Mouse (Mus musculus) thymus, adult 2 months (tissue): ENCODE measurements at regions not wholly inside any gene's neighbourhood (a gene's known extent, or its start where the extent isn't known, plus 50 kb on each side); places are given as distances from the start of the nearest gene placed in this dataset.

Source experiments
- DNase-seq: peaks from one replicate; pipeline ENCODE4 v3.0.0; 2021
- H3K27ac ChIP-seq: fragments of 200-500 bp; 2 replicates; pipeline ENCODE4 v1.5.1; 2012; ENCODE audit warnings: low read length, control low read depth; ENCODE audit not compliant: control insufficient read depth, insufficient read depth
- H3K27me3 ChIP-seq: fragments of 200-500 bp; 2 replicates; pipeline ENCODE4 v1.6.1; 2012; ENCODE audit warnings: mild to moderate bottlenecking, low read length, moderate library complexity, mixed read lengths; ENCODE audit not compliant: control insufficient read depth, insufficient read depth
- H3K36me3 ChIP-seq: fragments of 200-500 bp; 2 replicates; pipeline ENCODE4 v1.6.1; 2012; ENCODE audit warnings: mild to moderate bottlenecking, low read length, moderate library complexity; ENCODE audit not compliant: control insufficient read depth, insufficient read depth
- H3K4me1 ChIP-seq: fragments of 200-500 bp; replicated peaks from 2 replicates; pipeline ENCODE4 v1.6.1; 2012; ENCODE audit warnings: low read length; ENCODE audit not compliant: control insufficient read depth, insufficient read depth
- H3K4me3 ChIP-seq: fragments of 200-500 bp; 2 replicates; pipeline ENCODE4 v1.5.1; 2012; ENCODE audit warnings: mild to moderate bottlenecking, low read length, control low read depth, moderate library complexity; ENCODE audit not compliant: control insufficient read depth, insufficient read depth
- CTCF ChIP-seq: fragments of 200-500 bp; IDR thresholded peaks from 2 replicates; pipeline ENCODE4 v1.5.1; 2012; ENCODE audit warnings: mild to moderate bottlenecking, control low read depth, low read length, moderate library complexity, borderline replicate concordance; ENCODE audit not compliant: control insufficient read depth, poor library complexity, insufficient read depth; ENCODE audit errors: extremely low read depth
- POLR2A ChIP-seq: fragments of 200-500 bp; IDR thresholded peaks from 2 replicates; pipeline ENCODE4 v1.6.1; 2012; ENCODE audit warnings: mild to moderate bottlenecking, low read length, control low read depth, moderate library complexity; ENCODE audit not compliant: control insufficient read depth, poor library complexity, insufficient read depth; ENCODE audit errors: extremely low read depth
- whole genome bisulfite sequencing: fragments of 180-500 bp; shearing (Covaris S2); methylation state at CpG from one replicate; pipeline ENCODE4 v1.1.7; 2018; 5-methylcytosine and 5-hydroxymethylcytosine counted together

DNA sequence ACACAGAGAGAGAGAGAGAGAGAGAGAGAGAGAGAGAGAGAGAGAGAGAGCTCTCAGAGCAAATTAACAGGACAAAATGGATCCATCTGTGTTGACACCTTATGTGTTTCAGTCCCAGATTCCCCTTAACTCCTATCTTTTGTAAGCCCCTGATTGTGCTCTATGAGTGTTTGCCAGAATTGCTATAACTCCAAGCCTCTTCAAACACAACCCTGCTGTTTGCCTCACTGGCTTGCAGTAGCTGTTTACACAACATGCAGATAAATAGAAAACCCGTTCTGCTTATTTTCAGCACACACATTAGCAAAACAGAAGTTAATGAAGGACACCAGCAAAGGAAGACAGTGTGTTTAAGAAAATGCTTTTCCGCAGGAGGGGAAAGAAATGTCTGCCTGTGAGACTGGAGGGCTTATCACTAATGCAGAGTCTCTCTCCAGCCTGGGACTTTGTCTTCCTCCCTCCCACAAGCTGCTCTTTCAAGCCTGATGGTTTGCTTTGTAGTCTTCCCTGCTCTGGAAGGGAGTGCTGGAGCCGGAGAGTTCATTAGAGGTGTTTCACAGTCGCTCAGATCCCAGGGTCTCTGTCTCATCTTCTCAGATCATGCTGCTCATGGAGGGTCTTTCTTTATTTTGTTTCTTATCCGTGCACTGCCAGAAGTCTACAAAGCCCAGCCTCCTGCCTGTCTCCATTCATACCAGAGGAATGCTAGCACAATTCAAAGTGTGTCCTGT, 338.4 kb downstream of the Rnd3 start:
- H3K4me1 ChIP-seq, result peaks cover 2% of the 10 kb centered on the region; the same call in 1 of the 2 replicates
- H3K4me3 ChIP-seq, result no peak overlapping the region
- DNase-seq, result no peak
- H3K36me3 ChIP-seq, result no peaks in the 10 kb centered on the region
- H3K27ac ChIP-seq, result no peak overlapping the region
- H3K27me3 ChIP-seq, result no peaks in the 10 kb centered on the region
- TF ChIP-seq CTCF, result no peak
- TF ChIP-seq POLR2A, result no peak
- 92% methylated on average over 5 of the region's 5 CpGs for WGBS

DNA sequence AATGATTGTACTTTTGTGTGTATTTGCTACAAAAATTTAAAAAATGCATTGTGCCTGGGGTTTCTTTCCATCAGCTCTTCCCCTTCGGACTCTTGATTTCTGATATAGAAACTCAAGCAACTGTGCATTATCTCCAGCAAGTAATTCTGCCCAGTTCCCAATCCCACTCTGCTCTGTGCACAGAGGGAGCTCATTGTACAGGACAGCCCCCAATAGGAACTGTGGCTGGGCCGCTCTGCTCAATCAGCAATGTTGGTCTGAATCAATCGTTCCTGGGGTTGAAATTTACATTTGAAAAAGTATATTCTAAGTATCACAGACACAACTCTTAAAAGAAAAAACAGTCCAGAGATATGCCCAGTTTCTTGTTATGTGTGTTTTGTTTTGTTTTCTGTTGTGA, 339.1 kb downstream of the Rnd3 start:
- H3K4me1 ChIP-seq, result peaks cover 2% of the 10 kb centered on the region; the same call in 1 of the 2 replicates
- no peak for DNase-seq
- 96% methylated on average over 3 of the region's 3 CpGs for WGBS
- no peak overlapping the region for H3K27ac ChIP-seq
- TF ChIP-seq POLR2A (no peak), CTCF (no peak)
- H3K4me3 ChIP-seq, result no peak overlapping the region
- H3K36me3 ChIP-seq, result no peaks in the 10 kb centered on the region
- H3K27me3 ChIP-seq, result no peaks in the 10 kb centered on the region

DNA sequence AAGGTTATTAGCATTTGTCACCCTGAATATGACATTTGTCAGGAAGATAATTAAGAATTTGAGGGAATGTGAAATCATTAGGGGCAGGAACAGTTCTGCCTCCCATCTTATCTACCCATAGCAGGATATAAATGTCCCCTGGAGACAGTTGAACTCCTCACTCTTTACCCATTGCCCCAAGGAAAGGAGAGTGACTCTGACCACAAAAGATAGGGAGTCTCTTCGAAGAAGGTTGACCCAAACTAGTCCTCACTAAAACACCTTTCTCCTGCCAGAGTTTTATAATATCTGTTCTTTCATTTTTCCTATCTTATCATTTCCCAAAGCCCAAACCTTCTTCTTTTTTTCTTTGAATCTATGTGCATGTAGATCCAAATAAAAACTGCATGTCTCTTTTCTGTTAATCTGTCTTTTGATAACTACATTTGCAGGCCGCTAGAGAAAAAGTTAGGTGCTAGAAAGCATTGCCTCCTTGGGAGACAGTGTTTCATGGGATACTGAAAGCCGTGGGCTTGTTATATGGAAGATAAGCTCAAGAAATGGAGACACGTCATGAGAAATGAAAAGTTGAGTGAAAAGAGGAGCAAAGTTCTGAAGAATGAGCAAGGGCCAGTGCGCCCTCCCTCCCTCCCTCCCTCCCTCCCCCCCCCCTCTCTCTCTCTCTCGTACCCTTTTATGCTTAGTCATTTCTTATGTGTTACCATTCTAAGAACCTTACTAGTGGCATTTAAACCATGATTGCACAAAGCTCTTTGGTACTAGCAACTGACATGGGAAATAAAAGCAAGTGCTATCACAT, 341.6 kb downstream of the Rnd3 start:
- no peak for DNase-seq
- WGBS, result 80% methylated on average over 6 of the region's 6 CpGs
- TF ChIP-seq POLR2A (no peak), CTCF (no peak)
- H3K4me1 ChIP-seq, result no peaks in the 10 kb centered on the region
- H3K36me3 ChIP-seq, result no peaks in the 10 kb centered on the region
- no peaks in the 10 kb centered on the region for H3K27me3 ChIP-seq
- H3K27ac ChIP-seq, result no peak overlapping the region
- H3K4me3 ChIP-seq, result no peak overlapping the region

DNA sequence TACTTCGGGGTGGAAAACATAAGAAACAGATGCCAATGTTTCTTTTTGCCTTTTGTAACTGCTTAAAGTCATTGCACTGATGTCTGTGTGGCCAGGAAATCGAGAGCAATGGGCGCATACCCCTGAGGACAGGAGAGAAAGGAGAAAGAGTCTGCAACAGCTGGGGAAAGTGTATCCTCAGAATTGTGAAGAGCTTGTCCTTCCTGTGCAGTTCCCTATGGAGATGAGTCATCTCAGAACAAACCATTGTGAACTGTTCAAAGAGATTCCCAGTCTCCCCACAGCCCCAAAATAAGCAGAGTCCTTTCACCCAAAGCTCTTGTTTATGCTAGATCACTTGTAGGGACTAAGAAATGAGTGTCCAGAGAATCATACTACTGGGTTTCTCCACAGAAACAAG, 343.3 kb downstream of the Rnd3 start:
- Histone ChIP-seq H3K27me3 (no peaks in the 10 kb centered on the region), H3K36me3 (no peaks in the 10 kb centered on the region), H3K4me3 (no peak overlapping the region), H3K27ac (no peak overlapping the region), H3K4me1 (no peaks in the 10 kb centered on the region)
- DNase-seq, result no peak
- WGBS, result 77% methylated on average over 3 of the region's 3 CpGs
- TF ChIP-seq CTCF, result no peak
- TF ChIP-seq POLR2A, result no peak

DNA sequence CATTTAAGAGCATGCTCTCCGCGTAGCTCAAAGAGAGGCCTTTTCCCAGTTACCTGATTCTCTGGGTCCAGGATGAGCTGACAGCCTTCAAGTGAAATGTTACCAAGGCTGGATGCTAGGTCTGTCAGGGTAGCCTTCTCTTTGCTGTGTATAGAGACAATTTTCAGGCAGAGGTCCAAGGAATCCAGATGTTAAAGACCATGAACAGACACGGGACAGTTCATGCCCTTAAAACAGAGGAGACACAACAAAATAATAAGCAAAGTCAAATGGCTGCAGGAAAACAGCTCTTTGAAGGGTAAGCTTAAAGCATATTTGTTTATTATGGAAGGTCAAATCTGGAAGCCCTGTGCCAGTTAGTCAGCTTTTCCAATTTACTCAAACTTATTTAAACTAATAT, 352.8 kb downstream of the Rnd3 start:
- no peak for DNase-seq
- TF ChIP-seq CTCF (no peak), POLR2A (no peak)
- Histone ChIP-seq H3K4me3 (no peak overlapping the region), H3K27me3 (no peaks in the 10 kb centered on the region), H3K27ac (no peak overlapping the region), H3K4me1 (no peaks in the 10 kb centered on the region), H3K36me3 (no peaks in the 10 kb centered on the region)
- 94% methylated on average over 3 of the region's 3 CpGs for WGBS

DNA sequence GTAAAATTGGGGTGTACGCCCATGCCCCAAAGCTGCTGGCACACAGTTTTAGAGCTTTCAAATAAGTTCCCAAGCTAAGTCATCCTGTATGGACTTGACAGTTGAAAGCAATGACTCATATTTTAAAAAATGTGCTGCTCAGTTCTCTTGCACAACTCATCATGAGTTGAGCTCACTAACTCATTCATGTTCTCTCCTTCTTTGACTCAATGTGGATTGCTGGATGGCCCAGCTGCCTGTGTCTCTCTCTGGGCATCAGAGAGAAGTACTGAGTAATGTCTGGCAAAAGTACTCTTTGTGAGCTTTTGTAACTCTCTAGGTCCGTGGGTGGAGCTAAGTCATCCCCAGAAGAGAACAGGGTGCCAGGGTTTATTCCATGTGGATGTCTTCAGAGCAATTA, 355.3 kb downstream of the Rnd3 start:
- TF ChIP-seq CTCF, result no peak
- no peak for TF ChIP-seq POLR2A
- no peak overlapping the region for H3K27ac ChIP-seq
- 92% methylated on average over 2 of the region's 2 CpGs for WGBS
- H3K36me3 ChIP-seq, result no peaks in the 10 kb centered on the region
- no peak for DNase-seq
- H3K27me3 ChIP-seq, result no peaks in the 10 kb centered on the region
- H3K4me3 ChIP-seq, result no peak overlapping the region
- no peaks in the 10 kb centered on the region for H3K4me1 ChIP-seq

DNA sequence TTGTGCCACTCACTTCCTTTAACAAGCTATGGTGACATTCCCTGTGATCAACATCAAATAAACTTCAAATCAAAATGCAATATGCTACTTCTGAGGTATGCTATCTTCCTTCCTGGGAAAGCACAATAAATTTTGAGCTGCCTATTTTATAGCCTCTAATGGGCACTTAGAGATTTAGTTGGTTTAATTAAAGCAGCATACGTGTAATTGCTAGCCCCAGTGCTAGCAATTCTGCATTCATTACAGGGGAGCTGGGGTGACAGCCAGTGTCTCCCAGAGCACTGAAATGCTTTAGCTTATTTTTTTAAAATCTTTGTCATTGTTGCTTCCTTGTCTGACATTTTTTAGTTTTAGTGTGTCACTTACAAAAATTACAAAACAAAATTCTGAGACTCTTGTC, 355.8 kb downstream of the Rnd3 start:
- no peak overlapping the region for H3K4me3 ChIP-seq
- TF ChIP-seq POLR2A (no peak), CTCF (no peak)
- no peaks in the 10 kb centered on the region for H3K4me1 ChIP-seq
- H3K27ac ChIP-seq, result no peak overlapping the region
- H3K27me3 ChIP-seq, result no peaks in the 10 kb centered on the region
- H3K36me3 ChIP-seq, result no peaks in the 10 kb centered on the region
- WGBS, result 94% methylated on average over 1 of the region's 1 CpGs
- no peak for DNase-seq
